Mouse (Mus musculus) kidney, adult 2 months (tissue): ENCODE data around the gene Smim4.

ENCODE experiments used
- CTCF ChIP-seq: fragments of 200-500 bp; conservative IDR thresholded peaks from 2 replicates; pipeline ENCODE4 v1.5.1; 2011; ENCODE audit warnings: low read depth, mild to moderate bottlenecking, control low read depth, low read length, moderate library complexity, mixed read lengths; ENCODE audit not compliant: insufficient read depth, insufficient read length
- POLR2A ChIP-seq: fragments of 200-500 bp; IDR thresholded peaks from one replicate; pipeline ENCODE4 v1.6.1; 2011; ENCODE audit warnings: low read depth, low read length, control low read depth

DNA sequence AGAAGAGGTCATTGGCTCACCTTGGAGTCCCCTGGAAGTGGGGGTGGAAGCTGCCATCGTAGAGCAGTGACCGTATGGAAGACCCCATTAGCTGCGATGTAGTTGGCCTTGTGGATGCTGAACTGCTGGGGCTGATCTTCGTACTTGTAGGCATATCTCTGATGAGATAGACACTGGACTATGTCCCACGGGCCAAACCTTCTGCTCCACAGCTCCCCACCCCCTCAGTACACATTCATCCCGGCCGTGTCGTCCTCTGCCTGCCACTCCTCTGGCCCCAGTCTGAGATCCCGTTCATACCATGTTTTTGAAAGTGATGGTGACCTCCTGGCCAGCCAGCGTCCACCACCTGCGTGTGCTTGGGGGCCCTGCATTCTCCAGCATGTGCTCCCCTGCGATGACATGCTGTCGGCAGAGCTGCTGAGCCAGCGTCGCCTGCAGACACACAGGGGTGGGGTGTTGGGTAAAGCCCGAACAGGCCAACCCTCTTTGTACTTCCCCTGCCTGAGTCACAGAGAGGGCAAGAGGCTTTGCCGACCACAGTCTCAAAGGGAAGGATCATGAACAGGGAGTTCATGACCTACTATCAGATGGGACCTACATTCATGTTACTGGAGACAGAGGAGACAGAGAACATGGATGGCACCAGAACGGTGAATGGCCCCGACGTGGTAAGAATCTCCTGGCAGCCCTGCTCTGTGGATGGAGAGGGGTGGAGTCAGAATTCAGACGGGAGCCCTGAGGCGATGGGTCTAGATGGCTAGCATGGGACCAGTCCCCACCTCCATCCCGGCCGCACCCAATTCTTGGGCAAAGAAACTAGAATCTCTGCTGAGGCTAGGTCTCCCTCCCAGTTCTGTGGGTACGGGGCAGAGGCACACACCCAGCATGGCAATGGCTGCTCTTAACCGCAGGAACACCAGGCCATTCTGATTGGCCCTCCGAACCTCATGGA is 31.7 kb upstream of the Smim4 start:
- no peak for TF ChIP-seq POLR2A
- TF ChIP-seq CTCF = no peak
